Mouse (Mus musculus) gastrocnemius, postnatal 4 days (tissue): ENCODE results near the gene Ndnf. TPM values are rescaled to one million over a fixed set of nuclear protein-coding genes. Genes with fewer than 3 reads are reported as not detected.

Source experiments
- DNase-seq, 2 experiments: peaks; one replicate each; pipeline ENCODE4 v3.0.0; 2021 to 2022; ENCODE audit warnings: low spot score in 2 of 2, mixed read lengths in 2 of 2
- long read RNA-seq, 2 experiments: library from polyadenylated mRNA; stranded (forward); transcript quantifications; one replicate each; pipeline ENCODE4 v2.0.0; 2021
- total RNA-seq, 2 experiments: library from RNA; stranded (reverse); gene quantifications; 2 replicates each; pipeline ENCODE4 v1.2.3; 2021

Ndnf gene
- total RNA-seq = 1 to 10 TPM; 2.5 to 2.8 TPM
- long read RNA-seq, experiment 1, full-length matches to known transcripts = 1 of 4 reads
- long read RNA-seq, experiment 1, partial matches to known transcripts = 0 of 4 reads
- long read RNA-seq, experiment 1, other reads (novel, unspliced or antisense) = 3 of 4 reads
- long read RNA-seq, experiment 2, full-length matches to known transcripts = 1 of 1 reads
- long read RNA-seq, experiment 2, partial matches to known transcripts = 0 of 1 reads
- long read RNA-seq, experiment 2, other reads (novel, unspliced or antisense) = 0 of 1 reads

- peak; percentile 43 to 66 for DNase-seq
These were observed at the start of gene Ndnf for GRCm38 (mm10) chr6:65671451-65671850. Ndnf (plus strand) TSS chr6:65671590.

- no peak for DNase-seq
These were observed 48.2 kb upstream of the Ndnf start for GRCm38 (mm10) chr6:65623016-65623715.

GRCm38 (mm10) chr6:65630578-65630977, 40.8 kb upstream of the Ndnf start:
- no peak for DNase-seq

GRCm38 (mm10) chr6:65632184-65632583, 39.2 kb upstream of the Ndnf start:
- DNase-seq = no peak

GRCm38 (mm10) chr6:65642431-65642830, 29.0 kb upstream of the Ndnf start:
- DNase-seq = no peak

- DNase-seq = no peak
These were observed 27.3 kb upstream of the Ndnf start for GRCm38 (mm10) chr6:65644110-65644509.

- DNase-seq = no peak
These were observed 25.0 kb upstream of the Ndnf start for GRCm38 (mm10) chr6:65646408-65646807.

- DNase-seq = no peak
These were observed 23.7 kb upstream of the Ndnf start for GRCm38 (mm10) chr6:65647731-65648130.

- DNase-seq = no peak
These were observed 20.0 kb upstream of the Ndnf start for GRCm38 (mm10) chr6:65651376-65651775.

- no peak for DNase-seq
These were observed 10.1 kb upstream of the Ndnf start for GRCm38 (mm10) chr6:65661272-65661671.

GRCm38 (mm10) chr6:65662050-65662449, 9.3 kb upstream of the Ndnf start:
- no peak for DNase-seq

- no peak for DNase-seq
These were observed 7.4 kb upstream of the Ndnf start for GRCm38 (mm10) chr6:65663990-65664389.

- no peak for DNase-seq
These were observed 5.1 kb upstream of the Ndnf start for GRCm38 (mm10) chr6:65666295-65666694.

GRCm38 (mm10) chr6:65669971-65670370, 1.4 kb upstream of the Ndnf start:
- DNase-seq = no peak

- peak; percentile 14 to 19 for DNase-seq
These were observed 394 bp upstream of the Ndnf start for GRCm38 (mm10) chr6:65670981-65671411.

GRCm38 (mm10) chr6:65672131-65673031, 991 bp downstream of the Ndnf start:
- DNase-seq = peak in 1 of 2 experiments; percentile 32

- no peak for DNase-seq
These were observed 22.5 kb downstream of the Ndnf start for GRCm38 (mm10) chr6:65693938-65694337.

- no peak for DNase-seq
These were observed 49.3 kb downstream of the Ndnf start for GRCm38 (mm10) chr6:65720676-65721075.

GRCm38 (mm10) chr6:65725677-65726076, 54.3 kb downstream of the Ndnf start:
- no peak for DNase-seq

GRCm38 (mm10) chr6:65728261-65728660, 56.9 kb downstream of the Ndnf start:
- no peak for DNase-seq

GRCm38 (mm10) chr6:65739442-65739841, 68.1 kb downstream of the Ndnf start:
- DNase-seq = no peak
